Mouse (Mus musculus) limb, embryonic 15.5 days (tissue): ENCODE results near the gene Rufy3. TPM values are rescaled to one million over a fixed set of nuclear protein-coding genes. Genes with fewer than 3 reads are reported as not detected.
A peak's percentile ranks its signal among the peaks of the same experiment; 100 is the strongest.
"Not testable (repeated sequence)": the region's sequence is repeated elsewhere in the genome, so short reads cannot be mapped to it uniquely, and the experiment has no call there.

Experiments used
- ATAC-seq: fragments of 200-750 bp; cut with Nextera tagmentation; 2 replicates; pipeline ENCODE4 v1.8.0; 2017; ENCODE audit warnings: low read depth, moderate TSS enrichment; ENCODE audit not compliant: insufficient number of reproducible peaks, low FRiP score, low TSS enrichment
- H3K27ac ChIP-seq: fragments of 300-500 bp; sonication (generic); 2 replicates; pipeline ENCODE4 v1.5.1; 2015; ENCODE audit warnings: moderate library complexity, mild to moderate bottlenecking, inconsistent platforms
- H3K27me3 ChIP-seq: fragments of 300-500 bp; sonication (generic); 2 replicates; pipeline ENCODE4 v1.6.1; 2015; ENCODE audit warnings: inconsistent platforms
- H3K36me3 ChIP-seq: fragments of 300-500 bp; sonication (generic); 2 replicates; pipeline ENCODE4 v1.6.1; 2015; ENCODE audit warnings: inconsistent platforms
- H3K4me1 ChIP-seq: fragments of 300-500 bp; sonication (generic); 2 replicates; pipeline ENCODE4 v1.6.1; 2015; ENCODE audit warnings: inconsistent platforms
- H3K4me2 ChIP-seq: fragments of 300-500 bp; sonication (generic); 2 replicates; pipeline ENCODE4 v1.6.1; 2015; ENCODE audit warnings: mild to moderate bottlenecking, inconsistent platforms
- H3K4me3 ChIP-seq: fragments of 300-500 bp; sonication (generic); 2 replicates; pipeline ENCODE4 v1.5.1; 2015; ENCODE audit warnings: mild to moderate bottlenecking, inconsistent platforms
- H3K9ac ChIP-seq: fragments of 300-500 bp; sonication (generic); 2 replicates; pipeline ENCODE4 v1.6.1; 2015; ENCODE audit warnings: inconsistent platforms
- H3K9me3 ChIP-seq: fragments of 300-500 bp; sonication (generic); 2 replicates; pipeline ENCODE4 v1.6.1; 2016; ENCODE audit warnings: inconsistent platforms
- WGBS: fragments of 180-500 bp; shearing (Covaris S2); methylation state at CpG from one replicate; pipeline ENCODE4 v1.1.7; 2015; 5-methylcytosine and 5-hydroxymethylcytosine counted together
- polyA plus RNA-seq: library from polyadenylated mRNA; unstranded; fragments of >200 nt; fragmentation: Nextera tagmentation; extraction: Ambion mirVana; gene quantifications from 2 replicates; pipeline ENCODE4 v1.2.1, GENCODE M21; 2015

The Rufy3 gene
- polyA plus RNA-seq, result 9.2 and 10.6 TPM in 2 replicates

DNA sequence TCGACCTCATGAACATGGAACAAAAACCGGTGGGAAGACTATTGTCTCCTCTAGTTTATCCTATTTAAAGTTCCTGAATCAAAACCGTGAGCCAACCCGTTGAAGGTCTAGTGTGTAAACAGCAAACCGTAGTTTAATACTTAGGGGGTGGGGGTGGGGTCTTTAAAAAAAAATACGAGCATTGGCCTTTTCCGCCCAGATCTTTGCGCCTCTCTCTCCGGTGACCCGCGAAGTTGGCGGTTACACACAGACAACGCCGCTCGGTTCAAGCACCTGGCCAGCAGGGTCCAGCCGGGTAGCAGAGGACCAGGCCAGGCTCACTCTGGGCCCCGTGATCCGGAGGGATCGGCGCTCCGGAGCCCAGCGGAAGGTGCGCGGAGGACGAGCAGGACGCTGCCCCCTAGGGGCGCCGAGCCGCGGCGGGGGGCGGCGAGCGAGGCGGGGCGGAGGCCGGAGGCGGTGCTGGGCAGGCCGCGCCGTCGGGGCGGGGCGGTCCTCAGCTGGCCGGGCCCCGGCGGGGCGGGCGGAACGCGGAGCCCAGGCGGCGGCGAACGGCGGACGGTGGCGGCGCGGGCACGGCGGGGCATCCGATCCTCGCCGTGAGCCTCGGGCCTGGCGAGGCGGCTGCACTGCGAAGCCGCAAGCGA lies at the start of gene Rufy3:
Rufy3 (plus strand) TSS at position 540 of the 647 bp plus-strand sequence.
- Histone ChIP-seq H3K9ac (peak within 1 kb of the TSS; percentile 85), H3K4me1 (peaks cover 13% of the 10 kb centered on the region; the same call in 1 of the 2 replicates), H3K27me3 (no peaks in the 10 kb centered on the region), H3K9me3 (no peaks in the 10 kb centered on the region), H3K36me3 (no peaks in the 10 kb centered on the region), H3K4me2 (peak within 1 kb of the TSS; percentile 63), H3K27ac (peak within 1 kb of the TSS; percentile 89), H3K4me3 (peak within 1 kb of the TSS; percentile 91)
- under 1% methylated on average over 62 of the region's 71 CpGs for WGBS
- ATAC-seq, result peak; percentile 83

DNA sequence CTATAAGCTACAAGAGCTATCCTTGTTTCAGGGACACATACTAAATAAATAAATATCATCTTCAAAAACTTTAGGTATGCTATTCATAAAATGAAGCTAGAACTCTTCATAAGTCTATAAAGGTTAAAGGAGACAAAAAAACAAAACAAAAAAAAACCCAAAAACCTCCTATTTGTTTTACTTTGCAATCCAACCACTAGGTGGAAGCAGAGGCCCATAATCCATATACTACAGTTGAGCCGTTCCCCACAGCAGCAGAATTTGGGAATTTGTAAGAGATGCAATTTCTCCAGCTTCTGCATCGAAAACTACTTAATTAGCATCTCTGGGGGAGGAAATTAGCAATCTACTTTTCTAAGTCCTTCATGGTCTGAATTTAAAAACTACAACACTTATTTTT lies 45.6 kb upstream of the Rufy3 start:
- Histone ChIP-seq H3K27ac (no peak overlapping the region), H3K36me3 (no peaks in the 10 kb centered on the region), H3K4me2 (no peak overlapping the region), H3K4me1 (no peaks in the 10 kb centered on the region), H3K9me3 (no peaks in the 10 kb centered on the region), H3K9ac (no peak overlapping the region), H3K27me3 (no peaks in the 10 kb centered on the region; the same call in 1 of the 2 replicates), H3K4me3 (no peak overlapping the region)
- no peak for ATAC-seq
- WGBS, result 3% methylated on average over 2 of the region's 2 CpGs

DNA sequence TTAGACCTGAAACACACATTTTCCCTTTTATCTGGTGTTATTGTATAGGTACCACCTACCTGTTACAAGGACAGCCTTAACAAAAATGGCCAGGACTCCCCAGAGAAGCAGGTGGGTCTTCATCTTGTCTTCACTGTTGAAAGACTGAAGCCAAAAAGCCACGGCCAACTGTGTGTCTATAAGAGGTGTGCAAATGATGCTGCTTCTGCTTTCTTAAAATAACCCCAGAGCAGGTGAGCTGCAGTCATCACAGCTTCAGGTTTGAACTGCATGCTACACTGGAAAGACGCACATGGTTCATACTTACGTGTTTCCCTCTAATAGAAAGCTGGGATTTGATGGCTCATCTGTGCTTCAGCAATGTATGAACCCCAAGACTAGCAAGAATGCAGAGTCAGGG lies 37.2 kb upstream of the Rufy3 start, which contains the start of gene Jchain:
Jchain (minus strand) TSS at position 235 of the 400 bp plus-strand sequence.
- H3K36me3 ChIP-seq, result no peaks in the 10 kb centered on the region
- no peaks in the 10 kb centered on the region for H3K9me3 ChIP-seq
- no peaks in the 10 kb centered on the region for H3K27me3 ChIP-seq
- no peak within 1 kb of the TSS for H3K9ac ChIP-seq
- H3K4me3 ChIP-seq, result no peak within 1 kb of the TSS
- H3K4me1 ChIP-seq, result no peaks in the 10 kb centered on the region
- ATAC-seq, result no peak
- WGBS, result 86% methylated on average over 3 of the region's 3 CpGs
- H3K27ac ChIP-seq, result no peak within 1 kb of the TSS
- H3K4me2 ChIP-seq, result no peak within 1 kb of the TSS

DNA sequence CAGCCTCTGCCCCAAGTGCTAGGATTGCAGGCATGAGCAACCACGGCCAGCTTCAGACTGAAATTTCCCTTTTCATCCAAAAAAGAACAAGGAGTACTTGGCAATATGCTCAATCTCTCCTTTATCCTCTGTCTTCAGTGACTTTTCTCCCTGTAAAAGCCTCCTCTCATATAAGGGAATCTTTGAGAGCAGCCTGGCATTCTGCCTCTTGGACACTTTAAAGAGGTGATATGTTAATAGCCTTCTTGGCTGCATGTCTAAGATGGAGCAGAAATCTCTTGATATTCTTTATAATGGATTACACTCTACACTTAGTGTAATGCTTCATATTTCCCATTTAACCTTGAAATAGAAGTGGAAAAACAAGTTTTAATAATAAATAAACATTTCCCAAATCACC lies 33.9 kb upstream of the Rufy3 start:
- H3K9me3 ChIP-seq, result no peaks in the 10 kb centered on the region
- H3K4me1 ChIP-seq, result no peaks in the 10 kb centered on the region
- WGBS, result 41% methylated on average over 1 of the region's 1 CpGs
- no peaks in the 10 kb centered on the region for H3K36me3 ChIP-seq
- no peaks in the 10 kb centered on the region for H3K27me3 ChIP-seq
- H3K27ac ChIP-seq, result no peak overlapping the region
- no peak overlapping the region for H3K4me2 ChIP-seq
- H3K9ac ChIP-seq, result no peak overlapping the region
- H3K4me3 ChIP-seq, result no peak overlapping the region
- no peak for ATAC-seq

DNA sequence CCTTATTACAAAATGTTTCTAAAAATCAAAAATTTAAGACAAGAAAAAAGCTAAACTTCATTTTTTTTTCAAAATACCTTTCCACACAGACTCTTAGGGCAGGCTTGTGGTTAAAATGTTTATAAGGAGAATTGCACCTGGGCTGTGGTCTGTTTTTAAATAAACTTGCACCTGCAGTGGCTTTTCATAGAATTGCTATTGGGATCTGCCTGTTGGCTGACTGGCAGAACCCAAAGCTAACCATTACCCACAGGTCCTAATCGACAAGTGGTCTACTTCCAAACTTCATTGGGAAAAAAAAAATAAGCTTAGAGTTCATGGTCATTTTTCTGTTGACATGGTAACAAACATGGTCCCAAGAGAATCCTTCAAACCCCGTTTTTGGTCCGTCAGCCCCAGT lies 30.1 kb upstream of the Rufy3 start:
- Histone ChIP-seq H3K9me3 (no peaks in the 10 kb centered on the region), H3K27me3 (no peaks in the 10 kb centered on the region), H3K36me3 (no peaks in the 10 kb centered on the region), H3K4me2 (no peak overlapping the region), H3K9ac (no peak overlapping the region), H3K27ac (no peak overlapping the region), H3K4me3 (no peak overlapping the region), H3K4me1 (no peaks in the 10 kb centered on the region)
- ATAC-seq, result no peak
- WGBS, result 59% methylated on average over 3 of the region's 3 CpGs

DNA sequence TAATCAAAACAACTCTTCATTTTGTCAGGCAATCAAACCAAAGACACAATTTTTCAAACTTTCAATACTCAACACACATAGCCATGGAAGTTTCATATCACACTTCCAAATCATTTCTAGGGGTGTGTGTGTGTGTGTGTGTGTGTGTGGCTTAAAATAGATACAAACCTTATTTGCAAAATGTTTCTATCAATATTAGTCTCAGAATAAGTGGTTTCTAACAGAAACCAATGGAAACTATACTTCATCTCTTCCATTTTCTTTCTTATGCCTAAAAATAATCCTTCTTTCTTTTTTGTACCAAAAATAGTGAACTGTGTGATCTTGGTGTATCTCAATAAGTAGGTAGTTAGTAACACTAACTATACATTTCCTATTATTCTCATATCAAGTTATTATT lies 24.0 kb upstream of the Rufy3 start:
- Histone ChIP-seq H3K36me3 (no peaks in the 10 kb centered on the region), H3K27ac (no peak overlapping the region), H3K9ac (no peak overlapping the region), H3K4me2 (no peak overlapping the region), H3K27me3 (no peaks in the 10 kb centered on the region), H3K4me1 (no peaks in the 10 kb centered on the region), H3K4me3 (no peak overlapping the region), H3K9me3 (no peaks in the 10 kb centered on the region)
- ATAC-seq, result no peak

DNA sequence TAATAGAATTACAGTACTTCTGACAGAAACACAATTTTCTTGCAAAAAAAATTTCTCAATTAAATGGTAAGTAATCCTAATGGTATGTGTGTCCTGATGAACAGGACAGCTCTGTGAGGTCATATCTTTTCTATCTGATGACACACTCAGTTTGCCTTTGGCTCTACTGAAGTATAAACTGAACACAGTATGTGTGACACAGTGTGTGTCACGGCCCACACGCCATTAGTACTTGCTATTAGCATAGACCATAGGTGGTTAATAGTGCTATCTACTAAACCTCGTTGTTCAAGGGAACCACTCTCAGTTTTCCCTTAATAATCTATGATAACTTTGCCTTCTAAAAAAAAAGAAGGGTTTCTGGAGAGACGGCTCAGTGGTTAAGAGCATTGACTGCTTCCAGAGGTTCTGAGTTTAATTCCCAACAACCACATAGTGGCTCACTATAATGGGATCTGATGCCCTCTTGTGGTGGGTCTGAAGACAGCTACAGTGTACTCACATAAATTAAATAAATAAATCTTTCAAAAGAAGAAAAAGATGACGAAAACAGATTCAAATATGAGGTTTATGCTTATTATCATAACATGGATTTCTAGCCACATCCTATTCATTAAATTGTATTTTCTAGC lies 22.1 kb upstream of the Rufy3 start:
- Histone ChIP-seq H3K27ac (no peak overlapping the region), H3K36me3 (no peaks in the 10 kb centered on the region), H3K4me3 (no peak overlapping the region), H3K27me3 (no peaks in the 10 kb centered on the region), H3K4me1 (no peaks in the 10 kb centered on the region), H3K4me2 (no peak overlapping the region), H3K9ac (no peak overlapping the region), H3K9me3 (no peaks in the 10 kb centered on the region)
- no peak for ATAC-seq
- 57% methylated on average over 5 of the region's 5 CpGs for WGBS

DNA sequence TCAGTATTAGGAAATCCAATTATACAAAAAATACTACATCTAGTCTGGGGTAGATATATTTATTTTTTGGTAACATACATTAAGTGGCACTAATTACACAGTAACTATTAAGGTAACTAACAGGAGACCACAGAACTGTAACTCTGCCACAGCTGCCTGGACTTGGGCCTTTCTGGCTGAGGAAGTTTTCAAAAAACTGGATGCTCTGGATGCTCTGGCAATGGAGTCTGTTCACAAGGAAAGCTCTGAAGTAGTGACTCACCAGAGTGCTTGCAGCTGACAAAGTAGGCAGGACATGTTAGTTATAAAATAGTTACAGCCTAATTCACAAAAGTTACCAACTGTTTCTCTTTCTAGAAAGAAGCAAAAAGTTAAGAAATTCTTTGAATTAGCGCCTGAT lies 20.4 kb upstream of the Rufy3 start:
- not testable (repeated sequence) for ATAC-seq, H3K4me3 ChIP-seq, H3K9me3 ChIP-seq, H3K4me1 ChIP-seq, H3K36me3 ChIP-seq, H3K4me2 ChIP-seq, H3K27me3 ChIP-seq, H3K27ac ChIP-seq, H3K9ac ChIP-seq
- 74% methylated on average over 1 of the region's 1 CpGs for WGBS

DNA sequence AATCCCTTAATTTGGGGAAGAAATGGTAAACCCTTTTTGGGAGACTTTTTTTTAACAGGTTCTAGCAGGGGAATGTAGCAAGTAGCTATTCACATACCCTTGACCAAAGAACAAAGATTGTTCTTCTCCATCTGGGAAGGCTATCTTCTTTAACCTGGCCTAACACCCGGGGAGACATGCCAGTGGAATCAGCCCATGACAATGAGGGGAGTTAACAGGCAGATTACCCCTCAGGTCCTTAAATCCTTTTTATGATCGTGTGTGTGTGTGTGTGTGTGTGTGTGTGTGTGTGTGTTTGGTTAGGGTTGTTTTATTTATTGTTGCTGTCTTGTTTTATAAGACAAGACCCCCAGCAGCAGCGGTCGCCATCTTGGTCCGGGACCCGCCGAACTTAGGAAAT lies 19.3 kb upstream of the Rufy3 start:
- no peak overlapping the region for H3K9ac ChIP-seq
- H3K4me1 ChIP-seq, result no peaks in the 10 kb centered on the region
- WGBS, result 86% methylated on average over 7 of the region's 7 CpGs
- H3K4me3 ChIP-seq, result no peak overlapping the region
- no peaks in the 10 kb centered on the region for H3K9me3 ChIP-seq
- ATAC-seq, result no peak
- no peak overlapping the region for H3K27ac ChIP-seq
- H3K4me2 ChIP-seq, result no peak overlapping the region
- no peaks in the 10 kb centered on the region for H3K27me3 ChIP-seq
- H3K36me3 ChIP-seq, result no peaks in the 10 kb centered on the region

DNA sequence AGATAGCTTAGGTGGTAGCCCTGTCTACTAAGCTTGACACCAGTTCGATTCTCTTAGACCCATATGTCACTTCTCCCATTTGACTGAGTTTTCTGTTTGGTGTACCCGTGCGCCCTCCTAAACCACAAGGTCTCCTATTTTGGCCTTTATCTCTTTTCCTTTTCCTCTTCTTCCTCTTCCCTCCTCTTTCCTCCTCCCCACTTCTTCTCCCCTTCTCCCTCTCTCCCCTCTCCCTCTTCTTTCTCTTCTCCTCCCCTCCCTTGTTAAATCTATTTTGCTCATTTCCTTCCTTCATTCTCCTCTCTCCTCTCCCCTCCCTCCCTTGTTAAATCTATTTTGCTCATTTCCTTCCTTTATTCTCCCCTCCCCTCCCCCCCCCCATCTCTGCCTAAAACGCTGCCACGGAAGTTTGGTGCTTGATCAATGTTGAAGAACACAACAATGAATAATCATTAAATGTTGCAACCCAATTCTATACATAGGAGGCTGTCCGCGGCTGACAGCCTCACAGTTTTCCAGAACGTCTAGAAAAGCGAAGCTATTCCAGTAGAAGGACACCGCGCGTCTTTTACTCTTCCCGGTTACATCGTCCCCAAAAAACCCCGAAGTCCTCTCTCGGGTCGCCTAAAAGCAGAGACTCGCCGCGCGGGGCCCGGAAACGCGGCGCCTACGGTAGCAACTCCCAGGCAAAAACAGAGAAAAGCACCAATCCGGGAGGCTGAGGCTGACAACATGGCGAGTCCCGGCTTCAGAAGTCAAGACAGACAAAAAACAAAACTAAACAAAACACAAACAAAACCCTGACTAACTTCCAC lies 11.4 kb upstream of the Rufy3 start:
- Histone ChIP-seq H3K4me1 (peaks cover 15% of the 10 kb centered on the region), H3K4me3 (peak overlapping the region; percentile 83), H3K27me3 (no peaks in the 10 kb centered on the region), H3K27ac (peak overlapping the region; percentile 93), H3K9ac (peak overlapping the region; percentile 53), H3K4me2 (peak overlapping the region; percentile 56), H3K36me3 (0 out of 2 replicates have a peak, but pooled peaks cover 2% of the 10 kb centered on the region), H3K9me3 (no peaks in the 10 kb centered on the region)
- peak; percentile 64 for ATAC-seq
- 9% methylated on average over 29 of the region's 29 CpGs for WGBS

DNA sequence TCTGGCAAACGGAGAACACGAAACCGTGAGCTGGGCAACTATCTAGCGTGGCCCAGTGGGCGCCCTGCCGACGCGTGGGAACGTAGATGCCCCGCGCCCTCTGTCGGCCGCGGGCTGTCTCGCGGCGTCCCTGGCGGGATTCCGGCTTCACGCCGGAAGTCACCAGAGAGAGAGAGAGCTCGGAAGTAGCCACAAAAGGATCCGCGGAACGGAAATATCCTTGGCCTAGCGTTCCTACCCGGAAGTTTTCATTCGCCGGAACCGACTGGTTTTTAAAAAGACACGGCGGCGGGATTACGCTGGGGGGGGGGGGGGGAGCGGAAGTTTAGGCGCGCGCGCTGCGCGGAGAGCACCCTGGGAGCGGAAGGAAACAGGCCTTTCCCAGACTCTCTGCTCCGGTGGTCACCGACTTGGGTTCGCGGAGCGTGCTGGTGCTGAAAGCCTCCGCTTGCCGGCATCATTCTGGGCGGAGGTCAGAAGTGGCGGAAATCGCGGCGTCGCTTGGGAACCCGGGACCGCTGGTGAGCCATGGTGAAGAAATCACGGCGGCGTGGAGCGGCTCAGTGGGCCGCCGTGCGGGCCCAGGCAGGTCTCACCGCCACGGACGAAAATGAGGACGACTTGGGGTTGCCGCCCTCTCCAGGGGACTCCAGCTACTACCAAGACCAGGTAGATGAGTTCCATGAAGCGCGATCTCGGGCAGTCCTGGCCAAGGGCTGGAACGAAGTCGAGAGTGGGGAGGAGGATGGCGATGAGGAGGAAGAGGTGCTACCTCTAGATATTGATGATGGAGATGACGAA lies 10.6 kb upstream of the Rufy3 start, which contains the start of gene Utp3:
Utp3 (plus strand) TSS at position 377 of the 801 bp plus-strand sequence.
- peak; percentile 93 for ATAC-seq

More for the DNA sequence above, 10.6 kb upstream of the Rufy3 start, which contains the start of gene Utp3:
- no peaks in the 10 kb centered on the region for H3K27me3 ChIP-seq
- peak within 1 kb of the TSS; percentile 89 for H3K4me2 ChIP-seq
- peak within 1 kb of the TSS; percentile 93 for H3K27ac ChIP-seq
- no peaks in the 10 kb centered on the region for H3K9me3 ChIP-seq
- H3K4me1 ChIP-seq, result peaks cover 15% of the 10 kb centered on the region
- peak within 1 kb of the TSS; percentile 88 for H3K9ac ChIP-seq
- under 1% methylated on average over 76 of the region's 76 CpGs for WGBS
- H3K4me3 ChIP-seq, result peak within 1 kb of the TSS; percentile 83
- H3K36me3 ChIP-seq, result 0 out of 2 replicates have a peak, but pooled peaks cover 2% of the 10 kb centered on the region
